Mouse (Mus musculus) midbrain, embryonic 15.5 days (tissue): ENCODE measurements around the gene Actl7b. TPM values are rescaled to one million over a fixed set of nuclear protein-coding genes. Genes with fewer than 3 reads are reported as not detected.

ENCODE experiments used
- ATAC-seq: fragments of 200-750 bp; cut with Nextera tagmentation; replicated peaks from 2 replicates; pipeline ENCODE4 v1.8.0; 2017; ENCODE audit warnings: moderate TSS enrichment
- H3K27ac ChIP-seq: fragments of 300-500 bp; sonication (generic); 2 replicates; pipeline ENCODE4 v1.5.1; 2015; ENCODE audit warnings: mild to moderate bottlenecking, inconsistent platforms
- H3K27me3 ChIP-seq: fragments of 300-500 bp; sonication (generic); replicated peaks from 2 replicates; pipeline ENCODE4 v1.6.1; 2015; ENCODE audit warnings: inconsistent platforms
- H3K36me3 ChIP-seq: fragments of 300-500 bp; sonication (generic); replicated peaks from 2 replicates; pipeline ENCODE4 v1.6.1; 2015; ENCODE audit warnings: inconsistent platforms
- H3K4me1 ChIP-seq: fragments of 300-500 bp; sonication (generic); 2 replicates; pipeline ENCODE4 v1.6.1; 2015; ENCODE audit warnings: inconsistent platforms
- H3K4me2 ChIP-seq: fragments of 300-500 bp; sonication (generic); 2 replicates; pipeline ENCODE4 v1.6.1; 2015; ENCODE audit warnings: inconsistent platforms, mild to moderate bottlenecking, moderate library complexity
- H3K4me3 ChIP-seq: fragments of 300-500 bp; sonication (generic); 2 replicates; pipeline ENCODE4 v1.5.1; 2015; ENCODE audit warnings: mild to moderate bottlenecking, inconsistent platforms
- H3K9ac ChIP-seq: fragments of 300-500 bp; sonication (generic); 2 replicates; pipeline ENCODE4 v1.6.1; 2015; ENCODE audit warnings: mild to moderate bottlenecking, inconsistent platforms
- H3K9me3 ChIP-seq: fragments of 300-500 bp; sonication (generic); 2 replicates; pipeline ENCODE4 v1.6.1; 2016; ENCODE audit warnings: inconsistent platforms
- WGBS: fragments of 180-500 bp; shearing (Covaris S2); methylation state at CpG from one replicate; pipeline ENCODE4 v1.1.7; 2015; ENCODE audit warnings: mixed read lengths; 5-methylcytosine and 5-hydroxymethylcytosine counted together
- polyA plus RNA-seq: library from polyadenylated mRNA; unstranded; fragments of >200 nt; fragmentation: Nextera tagmentation; extraction: Ambion mirVana; gene quantifications from 2 replicates; pipeline ENCODE4 v1.2.1, GENCODE M21; 2015

Actl7b gene
- polyA plus RNA-seq, 1 experiment from 2014 or later, result not detected

DNA sequence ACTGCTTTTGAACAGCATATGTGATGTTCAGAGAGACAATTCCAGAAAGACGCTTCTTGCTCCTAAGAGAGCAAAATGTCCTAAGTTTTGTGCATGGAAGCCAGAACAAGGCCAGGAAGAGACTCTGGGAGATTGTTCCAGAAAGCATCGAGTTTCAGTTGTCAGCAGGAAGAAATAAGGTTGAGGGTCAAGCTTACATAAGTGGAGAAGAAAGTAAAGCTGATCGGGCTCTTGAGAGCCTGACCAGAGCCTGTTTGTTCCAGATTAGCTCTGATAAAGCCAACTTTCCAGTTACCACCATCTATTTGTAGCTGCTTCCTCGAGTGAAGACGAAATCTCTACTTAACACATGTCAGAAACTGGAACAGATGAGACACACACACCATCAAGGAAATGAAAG is 42.6 kb downstream of the Actl7b start:
- H3K9ac ChIP-seq, result no peak overlapping the region
- no peaks in the 10 kb centered on the region for H3K4me1 ChIP-seq
- H3K27me3 ChIP-seq, result no peaks in the 10 kb centered on the region
- no peak overlapping the region for H3K4me2 ChIP-seq
- H3K4me3 ChIP-seq, result no peak overlapping the region
- 72% methylated on average over 5 of the region's 5 CpGs for WGBS
- no peaks in the 10 kb centered on the region for H3K36me3 ChIP-seq
- no peaks in the 10 kb centered on the region for H3K9me3 ChIP-seq
- no peak for ATAC-seq
- H3K27ac ChIP-seq, result no peak overlapping the region

- WGBS, result 83% methylated on average over 7 of the region's 7 CpGs
- H3K4me3 ChIP-seq, result no peak overlapping the region
- H3K9me3 ChIP-seq, result no peaks in the 10 kb centered on the region
- H3K4me1 ChIP-seq, result no peaks in the 10 kb centered on the region
- H3K27me3 ChIP-seq, result no peaks in the 10 kb centered on the region
- ATAC-seq, result no peak
- no peak overlapping the region for H3K4me2 ChIP-seq
- no peak overlapping the region for H3K27ac ChIP-seq
- H3K9ac ChIP-seq, result no peak overlapping the region
- H3K36me3 ChIP-seq, result no peaks in the 10 kb centered on the region
These were observed 44.8 kb downstream of the Actl7b start for GRCm38 (mm10) chr4:56696401-56696800.

Other genes starting within 250 kb of the Actl7b start
- not detected in 2 replicates for gene Gm26657, start 1.4 kb downstream of the Actl7b start, polyA plus RNA-seq
- not detected in 2 replicates for gene Actl7a, start 2.0 kb upstream of the Actl7b start, polyA plus RNA-seq
- gene Elp1, start 60.9 kb upstream of the Actl7b start, polyA plus RNA-seq, result 66.6 and 71.0 TPM in 2 replicates
- gene Fam206a, start 60.9 kb upstream of the Actl7b start, polyA plus RNA-seq, result 15.5 and 18.0 TPM in 2 replicates
- gene Ctnnal1, start 123.7 kb upstream of the Actl7b start, polyA plus RNA-seq, result 12.5 and 14.0 TPM in 2 replicates
- 10.4 and 12.5 TPM in 2 replicates for gene Tmem245, start 206.0 kb upstream of the Actl7b start, polyA plus RNA-seq
- 19.5 and 21.8 TPM in 2 replicates for gene Frrs1l, start 248.9 kb upstream of the Actl7b start, polyA plus RNA-seq